In genomic region chr5:149005701-149006361, GRCm38 (mm10) we compare ENCODE assay signal across 9 mouse cellular contexts. TPM values are rescaled to one million over a fixed set of nuclear protein-coding genes. Genes with fewer than 3 reads are reported as not detected.
DNase-seq lines count a peak whose midpoint lies in the region; ATAC-seq and TF ChIP-seq lines count a peak whose summit lies in the region.
"Had no signal": no experiment of that assay in that cellular context is flagged by ENCODE, and none has a peak within 500 bp of the region (broad histone marks: within the 10 kb centered on the region; RNA-seq: fewer than 3 reads in every experiment).

No protein-coding gene starts in this region.

- no peak for TF ChIP-seq CTCF in heart, adult 2 months (IDR thresholded peaks at IDR 0.05)

- no peak for TF ChIP-seq EP300 in heart, adult 2 months (IDR thresholded peaks at IDR 0.05; ENCODE audit: insufficient read depth, low read depth, low read length)

- peak overlapping the region; percentile 64 for H3K4me2 ChIP-seq in liver, embryonic 11.5 days
- H3K4me2 ChIP-seq in stomach, embryonic 15.5 days = peak overlapping the region; percentile 68

- H3K36me3 ChIP-seq in heart, embryonic 10.5 days = no peaks in the 10 kb centered on the region
- no peaks in the 10 kb centered on the region for H3K36me3 ChIP-seq in heart, adult 2 months (ENCODE audit: control insufficient read depth, insufficient read depth, low read length)
- H3K36me3 ChIP-seq in liver, embryonic 11.5 days (ENCODE audit: control insufficient read depth, insufficient read depth, low read length) = no peaks in the 10 kb centered on the region
- no peaks in the 10 kb centered on the region for H3K36me3 ChIP-seq in stomach, embryonic 15.5 days

- 61% methylated on average over 9 of the region's 9 CpGs for WGBS in heart, embryonic 10.5 days
- 56% methylated on average over 9 of the region's 9 CpGs for WGBS in heart, adult 2 months
- 60% methylated on average over 9 of the region's 9 CpGs for WGBS in liver, embryonic 11.5 days
- 57% methylated on average over 9 of the region's 9 CpGs for WGBS in stomach, embryonic 15.5 days

- intact Hi-C loops in heart, adult 2 months (cut with DNase I) = loop anchor here (1.0 to 2.0 kb wide), 4 partner anchors 11 to 331 kb away; partner anchors contain the start of gene Gm42791

- H3K27ac ChIP-seq in heart, embryonic 10.5 days = peak overlapping the region; percentile 91; the same call in 1 of the 2 replicates
- no peak overlapping the region; the same call in 1 of the 2 replicates for H3K27ac ChIP-seq in heart, adult 2 months
- no peak overlapping the region for H3K27ac ChIP-seq in liver, embryonic 11.5 days (ENCODE audit: low read depth, low read length)
- peak overlapping the region; percentile 78 for H3K27ac ChIP-seq in stomach, embryonic 15.5 days

- no peak for ATAC-seq in liver, embryonic 11.5 days (replicated peaks; ENCODE audit: low FRiP score)
- no peak for ATAC-seq in stomach, embryonic 15.5 days (ENCODE audit: insufficient read depth, low FRiP score, low read depth)

- peak overlapping the region; percentile 45; the same call in 1 of the 2 replicates for H3K4me3 ChIP-seq in heart, embryonic 10.5 days
- no peak overlapping the region for H3K4me3 ChIP-seq in heart, adult 2 months
- no peak overlapping the region; the same call in 1 of the 2 replicates for H3K4me3 ChIP-seq in liver, embryonic 11.5 days (ENCODE audit: low read depth, low read length)
- peak overlapping the region; percentile 23; the same call in 1 of the 2 replicates for H3K4me3 ChIP-seq in stomach, embryonic 15.5 days (replicated peaks)

- no peaks in the 10 kb centered on the region for H3K79me2 ChIP-seq in heart, adult 2 months (replicated peaks; ENCODE audit: control insufficient read depth, insufficient read depth, low read length)

- no peaks in the 10 kb centered on the region for H3K9me3 ChIP-seq in heart, embryonic 10.5 days
- no peaks in the 10 kb centered on the region for H3K9me3 ChIP-seq in liver, embryonic 11.5 days (ENCODE audit: control insufficient read depth, low read length)
- no peaks in the 10 kb centered on the region for H3K9me3 ChIP-seq in stomach, embryonic 15.5 days

- H3K27me3 ChIP-seq in heart, embryonic 10.5 days (ENCODE audit: insufficient read depth, poor library complexity, severe bottlenecking) = no peaks in the 10 kb centered on the region
- H3K27me3 ChIP-seq in heart, adult 2 months (ENCODE audit: control insufficient read depth, insufficient read depth, low read length) = no peaks in the 10 kb centered on the region
- no peaks in the 10 kb centered on the region for H3K27me3 ChIP-seq in liver, embryonic 11.5 days (replicated peaks; ENCODE audit: control insufficient read depth, insufficient read depth, low read length)
- H3K27me3 ChIP-seq in stomach, embryonic 15.5 days (replicated peaks) = no peaks in the 10 kb centered on the region

- no peak overlapping the region for H3K9ac ChIP-seq in heart, adult 2 months (ENCODE audit: low read depth, low read length)
- H3K9ac ChIP-seq in liver, embryonic 11.5 days (ENCODE audit: low read depth, low read length) = no peak overlapping the region; the same call in 1 of the 2 replicates
- no peak overlapping the region for H3K9ac ChIP-seq in stomach, embryonic 15.5 days

- DNase-seq in heart, embryonic 10.5 days (ENCODE audit: low spot score) = no peak
- DNase-seq in heart, adult 2 months = no peak
- peak; percentile 23 for DNase-seq in thymus, postnatal 0 days (ENCODE audit: low spot score)
- DNase-seq in thymus, postnatal 10 days (ENCODE audit: low spot score in 2 of 2) = no peak
- DNase-seq in liver, embryonic 11.5 days (ENCODE audit: low spot score) = no peak
- no peak for DNase-seq in urinary bladder, postnatal 10 days (ENCODE audit: low spot score)
- DNase-seq in adipocyte (ENCODE audit: low spot score) = no peak

- H3K4me1 ChIP-seq in heart, embryonic 10.5 days = peaks cover 45% of the 10 kb centered on the region
- H3K4me1 ChIP-seq in heart, adult 2 months (ENCODE audit: control insufficient read depth, insufficient read depth, low read length) = peaks cover 2% of the 10 kb centered on the region; the same call in 1 of the 2 replicates
- peaks cover 22% of the 10 kb centered on the region for H3K4me1 ChIP-seq in liver, embryonic 11.5 days (replicated peaks; ENCODE audit: control insufficient read depth, insufficient read depth, low read length)
- H3K4me1 ChIP-seq in stomach, embryonic 15.5 days = peaks cover 12% of the 10 kb centered on the region

- no peak for TF ChIP-seq POLR2A in heart, adult 2 months (IDR thresholded peaks at IDR 0.05; ENCODE audit: insufficient read depth, low read depth, low read length)

RNA-seq across cellular contexts. Expression of gene Gm42791, which starts 10.9 kb away (rescaled TPM):
- 0.57 and 2.6 TPM in 2 replicates for polyA plus RNA-seq in heart, embryonic 10.5 days (2016; fragmentation: Nextera tagmentation; extraction: Ambion mirVana)
- total RNA-seq in heart, adult 2 months (2021) = 1 to 10 TPM; 5.7 to 5.9 TPM
- polyA plus RNA-seq in heart, adult 2 months (2012; rRNA removed) = not detected in 2 replicates
- 0.79 TPM in 1 of 2 replicates, not detected in the other for polyA plus RNA-seq in thymus, postnatal 0 days (2015; fragmentation: Nextera tagmentation; extraction: Ambion mirVana)
- not detected in 2 replicates for polyA plus RNA-seq in liver, embryonic 11.5 days (2014; fragmentation: Nextera tagmentation; extraction: Ambion mirVana)
- polyA plus RNA-seq in stomach, embryonic 15.5 days (2015; fragmentation: Nextera tagmentation; extraction: Ambion mirVana) = 0.67 and 0.80 TPM in 2 replicates
- polyA plus RNA-seq: embryonic facial prominence, embryonic 11.5 days had no signal

Comparison
In these comparisons a context has a peak if more than half of its experiments do, and no peak if none do; other contexts are left out.
1. H3K27ac ChIP-seq: peak in heart, embryonic 10.5 days (single experiment) and stomach, embryonic 15.5 days (single experiment); none in heart, adult 2 months (single experiment) and liver, embryonic 11.5 days (single experiment).
2. H3K4me3 ChIP-seq: peak in heart, embryonic 10.5 days (single experiment) and stomach, embryonic 15.5 days (single experiment); none in heart, adult 2 months (single experiment) and liver, embryonic 11.5 days (single experiment).